Mouse (Mus musculus) small intestine, adult 2 months (tissue): ENCODE data around the gene Reps1. TPM values are rescaled to one million over a fixed set of nuclear protein-coding genes. Genes with fewer than 3 reads are reported as not detected.

ENCODE experiments used
- H3K27ac ChIP-seq: fragments of 200-500 bp; 2 replicates; pipeline ENCODE4 v1.5.1; 2012; ENCODE audit warnings: low read depth, low read length, control low read depth, inconsistent platforms; ENCODE audit not compliant: insufficient read depth
- H3K27me3 ChIP-seq: fragments of 200-500 bp; 2 replicates; pipeline ENCODE4 v1.6.1; 2012; ENCODE audit warnings: mild to moderate bottlenecking, moderate library complexity, low read length, inconsistent platforms; ENCODE audit not compliant: control insufficient read depth, insufficient read depth
- H3K36me3 ChIP-seq: fragments of 200-500 bp; 2 replicates; pipeline ENCODE4 v1.6.1; 2012; ENCODE audit warnings: mild to moderate bottlenecking, low read length, control low read depth, inconsistent platforms; ENCODE audit not compliant: control insufficient read depth, insufficient read depth
- H3K4me1 ChIP-seq: fragments of 200-500 bp; 2 replicates; pipeline ENCODE4 v1.6.1; 2012; ENCODE audit warnings: low read length, inconsistent platforms, mixed read lengths; ENCODE audit not compliant: control insufficient read depth, insufficient read depth, insufficient read length
- H3K4me3 ChIP-seq: fragments of 200-500 bp; 2 replicates; pipeline ENCODE4 v1.5.1; 2012; ENCODE audit warnings: low read depth, mild to moderate bottlenecking, control low read depth, inconsistent platforms, low read length, moderate library complexity
- CTCF ChIP-seq: fragments of 200-500 bp; IDR thresholded peaks from 2 replicates; pipeline ENCODE4 v1.5.1; 2012; ENCODE audit warnings: low read depth, mild to moderate bottlenecking, control low read depth, inconsistent platforms, low read length, moderate library complexity, mixed read lengths; ENCODE audit not compliant: insufficient replicate concordance, insufficient read length; ENCODE audit errors: extremely low read depth
- POLR2A ChIP-seq: fragments of 200-500 bp; IDR thresholded peaks from 2 replicates; pipeline ENCODE4 v1.6.1; 2012; ENCODE audit warnings: low read depth, mild to moderate bottlenecking, control low read depth, inconsistent platforms, low read length, moderate library complexity
- WGBS: fragments of 180-500 bp; shearing (Covaris S2); methylation state at CpG from one replicate; pipeline ENCODE4 v1.1.7; 2018; 5-methylcytosine and 5-hydroxymethylcytosine counted together
- polyA plus RNA-seq: library from polyadenylated mRNA; depleted of rRNA; stranded (reverse); fragments of >200 nt; gene quantifications from 2 replicates; pipeline ENCODE4 v1.2.3, GENCODE M21; 2012

The Reps1 gene
- polyA plus RNA-seq, 1 experiment: 15.5 TPM

- H3K27ac ChIP-seq: no peak overlapping the region
- TF ChIP-seq CTCF: no peak
- TF ChIP-seq POLR2A: no peak
- H3K4me1 ChIP-seq: no peaks in the 10 kb centered on the region
- H3K27me3 ChIP-seq: no peaks in the 10 kb centered on the region
- H3K4me3 ChIP-seq: no peak overlapping the region
- WGBS: 85% methylated on average over 1 of the region's 1 CpGs
- H3K36me3 ChIP-seq: peaks cover 15% of the 10 kb centered on the region
Measured at GRCm38 (mm10) chr10:18020846-18021245, 34.8 kb upstream of the Reps1 start.

- WGBS: 33% methylated on average over 14 of the region's 14 CpGs
- Histone ChIP-seq H3K27ac (peak overlapping the region; percentile 88), H3K36me3 (peaks cover 11% of the 10 kb centered on the region), H3K4me1 (no peaks in the 10 kb centered on the region), H3K4me3 (peak overlapping the region; percentile 86), H3K27me3 (no peaks in the 10 kb centered on the region)
- TF ChIP-seq CTCF: no peak
- TF ChIP-seq POLR2A: no peak
Measured at GRCm38 (mm10) chr10:18021576-18022311, 33.9 kb upstream of the Reps1 start.

- H3K4me1 ChIP-seq: no peaks in the 10 kb centered on the region
- H3K36me3 ChIP-seq: peaks cover 8% of the 10 kb centered on the region
- H3K4me3 ChIP-seq: peak overlapping the region; percentile 86
- H3K27ac ChIP-seq: peak overlapping the region; percentile 88
- WGBS: 1% methylated on average over 21 of the region's 21 CpGs
- TF ChIP-seq CTCF: no peak
- no peak for TF ChIP-seq POLR2A
- no peaks in the 10 kb centered on the region for H3K27me3 ChIP-seq
Measured at GRCm38 (mm10) chr10:18022312-18022711, 33.3 kb upstream of the Reps1 start.

- Histone ChIP-seq H3K27ac (peak within 1 kb of the TSS; percentile 96), H3K27me3 (no peaks in the 10 kb centered on the region), H3K4me3 (peak within 1 kb of the TSS; percentile 86), H3K4me1 (no peaks in the 10 kb centered on the region), H3K36me3 (peaks cover 5% of the 10 kb centered on the region)
- TF ChIP-seq POLR2A (peak; percentile 80), CTCF (peak; percentile 27; the same call in 1 of the 2 replicates)
- WGBS: under 1% methylated on average over 37 of the region's 37 CpGs
Measured at GRCm38 (mm10) chr10:18022741-18023347, 32.8 kb upstream of the Reps1 start, which contains the start of gene Abracl. Abracl (minus strand) TSS chr10:18023288.

- H3K4me1 ChIP-seq: no peaks in the 10 kb centered on the region
- H3K4me3 ChIP-seq: no peak overlapping the region
- TF ChIP-seq CTCF (no peak), POLR2A (no peak)
- H3K36me3 ChIP-seq: no peaks in the 10 kb centered on the region
- WGBS: 95% methylated on average over 4 of the region's 4 CpGs
- H3K27me3 ChIP-seq: no peaks in the 10 kb centered on the region
- no peak overlapping the region for H3K27ac ChIP-seq
Measured at GRCm38 (mm10) chr10:18034408-18034807, 21.3 kb upstream of the Reps1 start.

- H3K4me1 ChIP-seq: no peaks in the 10 kb centered on the region
- no peak overlapping the region for H3K27ac ChIP-seq
- WGBS: 48% methylated on average over 5 of the region's 5 CpGs
- TF ChIP-seq CTCF: no peak
- no peak for TF ChIP-seq POLR2A
- no peak overlapping the region for H3K4me3 ChIP-seq
- no peaks in the 10 kb centered on the region for H3K36me3 ChIP-seq
- H3K27me3 ChIP-seq: peaks cover 2% of the 10 kb centered on the region; the same call in 1 of the 2 replicates
Measured at GRCm38 (mm10) chr10:18036849-18037248, 18.8 kb upstream of the Reps1 start.

- Histone ChIP-seq H3K27me3 (peaks cover under 1% of the 10 kb centered on the region; the same call in 1 of the 2 replicates), H3K36me3 (no peaks in the 10 kb centered on the region), H3K27ac (no peak overlapping the region), H3K4me3 (no peak overlapping the region), H3K4me1 (no peaks in the 10 kb centered on the region)
- TF ChIP-seq CTCF: no peak
- no peak for TF ChIP-seq POLR2A
Measured at GRCm38 (mm10) chr10:18046380-18046779, 9.3 kb upstream of the Reps1 start.
